Mouse (Mus musculus) heart, embryonic 14.5 days (tissue): ENCODE measurements around the gene Gm35549. TPM values are rescaled to one million over a fixed set of nuclear protein-coding genes. Genes with fewer than 3 reads are reported as not detected.
"Not testable (repeated sequence)": the region's sequence is repeated elsewhere in the genome, so short reads cannot be mapped to it uniquely, and the experiment has no call there.

ENCODE experiments used
- ATAC-seq: fragments of 200-750 bp; cut with Nextera tagmentation; 2 replicates; pipeline ENCODE4 v1.8.0; 2017; ENCODE audit warnings: low read depth, moderate TSS enrichment; ENCODE audit not compliant: insufficient number of reproducible peaks, insufficient read depth, low FRiP score
- H3K27ac ChIP-seq, 2 experiments: fragments of 200-500 bp in 1 of 2; fragments of 300-500 bp in 1 of 2; sonication (generic) in 1 of 2; replicated peaks in 1 of 2; 2 replicates each; pipeline ENCODE4 v1.5.1; 2012 to 2014; ENCODE audit warnings: low read depth in 2 of 2, low read length in 2 of 2, control low read depth in 1 of 2, mild to moderate bottlenecking in 1 of 2, mixed read lengths in 1 of 2; ENCODE audit not compliant: control insufficient read depth in 1 of 2, insufficient read depth in 1 of 2
- H3K27me3 ChIP-seq: fragments of 300-500 bp; sonication (generic); 2 replicates; pipeline ENCODE4 v1.6.1; 2014; ENCODE audit warnings: mild to moderate bottlenecking, low read length, control low read depth; ENCODE audit not compliant: control insufficient read depth, insufficient read depth
- H3K36me3 ChIP-seq: fragments of 300-500 bp; sonication (generic); 2 replicates; pipeline ENCODE4 v1.6.1; 2014; ENCODE audit warnings: mild to moderate bottlenecking, control low read depth, low read length, mixed read lengths; ENCODE audit not compliant: control insufficient read depth, insufficient read depth
- H3K4me1 ChIP-seq, 2 experiments: fragments of 200-500 bp in 1 of 2; fragments of 300-500 bp in 1 of 2; sonication (generic) in 1 of 2; 2 replicates each; pipeline ENCODE4 v1.6.1; 2012 to 2014; ENCODE audit warnings: low read length in 2 of 2, control low read depth in 1 of 2, mixed read lengths in 1 of 2; ENCODE audit not compliant: control insufficient read depth in 2 of 2, insufficient read depth in 2 of 2
- H3K4me2 ChIP-seq: fragments of 300-500 bp; sonication (generic); 2 replicates; pipeline ENCODE4 v1.6.1; 2014; ENCODE audit warnings: mild to moderate bottlenecking, low read length
- H3K4me3 ChIP-seq, 2 experiments: fragments of 200-500 bp in 1 of 2; fragments of 300-500 bp in 1 of 2; sonication (generic) in 1 of 2; 2 replicates each; pipeline ENCODE4 v1.5.1; 2012 to 2014; ENCODE audit warnings: low read length in 2 of 2, mild to moderate bottlenecking in 2 of 2, control low read depth in 1 of 2, low read depth in 1 of 2, moderate library complexity in 1 of 2; ENCODE audit not compliant: control insufficient read depth in 1 of 2, insufficient read depth in 1 of 2
- H3K9ac ChIP-seq: fragments of 300-500 bp; sonication (generic); 2 replicates; pipeline ENCODE4 v1.6.1; 2014; ENCODE audit warnings: mild to moderate bottlenecking, low read length
- H3K9me3 ChIP-seq: fragments of 300-500 bp; sonication (generic); 2 replicates; pipeline ENCODE4 v1.6.1; 2016; ENCODE audit warnings: low read length, control low read depth; ENCODE audit not compliant: control insufficient read depth
- WGBS: fragments of 180-500 bp; shearing (Covaris S2); extraction: QIAGEN DNeasy Blood & Tissue Kit; methylation state at CpG from one replicate; pipeline ENCODE4 v1.1.7; 2014; 5-methylcytosine and 5-hydroxymethylcytosine counted together
- polyA plus RNA-seq: library from polyadenylated mRNA; unstranded; fragments of >200 nt; fragmentation: Nextera tagmentation; extraction: Ambion mirVana; gene quantifications from 2 replicates; pipeline ENCODE4 v1.2.1, GENCODE M21; 2014

Gene Gm35549
- polyA plus RNA-seq, 1 experiment from 2014 or later, result not detected

DNA sequence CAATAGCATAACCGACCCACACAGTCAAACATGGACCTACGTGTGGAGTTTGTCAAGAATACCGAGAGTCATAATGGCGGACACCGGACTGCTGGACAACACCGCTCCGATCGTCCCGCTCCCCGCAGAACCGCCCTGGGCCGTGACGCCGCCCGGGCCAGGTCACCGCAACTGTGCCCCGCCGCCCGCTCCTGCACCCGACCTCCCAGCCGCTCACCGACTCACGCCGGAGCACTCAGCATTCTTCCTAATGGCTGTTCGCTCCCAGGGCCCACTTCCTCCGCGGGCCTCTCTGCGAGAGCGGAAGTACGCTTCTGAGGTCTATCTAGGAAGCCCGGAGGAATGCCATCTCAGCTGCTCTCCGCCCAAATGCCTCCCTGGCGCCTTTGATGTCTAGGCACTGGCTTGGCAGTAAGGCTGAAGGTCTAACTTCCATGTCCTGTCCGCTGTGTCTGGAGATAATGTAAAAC is 21.9 kb upstream of the Gm35549 start, which contains the start of gene Zfp445:
Gene Zfp445 (minus strand): TSS at position 310 of the 470 bp plus-strand sequence.
- no peaks in the 10 kb centered on the region for H3K27me3 ChIP-seq
- 1% methylated on average over 34 of the region's 34 CpGs for WGBS
- peak within 1 kb of the TSS; percentile 63 to 99 for H3K4me3 ChIP-seq
- H3K9me3 ChIP-seq, result peaks cover 10% of the 10 kb centered on the region
- peak within 1 kb of the TSS; percentile 70 to 77; a peak in 3 of 4 replicates for H3K27ac ChIP-seq
- peak within 1 kb of the TSS; percentile 85 for H3K9ac ChIP-seq
- H3K4me2 ChIP-seq, result peak within 1 kb of the TSS; percentile 83
- H3K36me3 ChIP-seq, result peaks cover 21% of the 10 kb centered on the region
- peak; percentile 72 for ATAC-seq
- peaks cover 3 to 21% of the 10 kb centered on the region in 2 experiments; a peak in 3 of 4 replicates for H3K4me1 ChIP-seq

DNA sequence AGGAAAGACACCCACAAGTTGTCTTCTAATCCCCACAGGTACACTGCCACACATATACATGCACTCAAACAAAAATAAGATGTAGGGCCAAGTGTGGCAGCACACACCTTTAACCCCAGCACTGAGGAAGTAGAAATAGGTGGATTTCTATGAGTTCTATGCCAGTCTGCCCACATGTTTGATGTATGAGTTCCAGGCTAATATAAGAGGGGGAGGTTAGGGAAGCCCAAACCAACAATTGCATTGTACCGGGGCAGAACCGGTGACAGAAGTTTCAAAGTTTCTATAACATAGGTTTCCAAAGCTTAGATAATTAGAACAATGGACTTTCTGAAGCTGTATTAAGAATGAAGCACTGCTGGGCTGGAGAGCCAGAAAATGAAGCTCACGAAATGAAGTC is 21.0 kb upstream of the Gm35549 start:
- Histone ChIP-seq H3K9me3 (peaks cover 19% of the 10 kb centered on the region), H3K4me2 (peak overlapping the region; percentile 83), H3K9ac (peak overlapping the region; percentile 85), H3K27me3 (no peaks in the 10 kb centered on the region), H3K4me3 (peak overlapping the region; percentile 29 to 63; a peak in 3 of 4 replicates), H3K27ac (no peak overlapping the region; a peak in 1 of 4 replicates), H3K36me3 (peaks cover 30% of the 10 kb centered on the region), H3K4me1 (peaks cover 3 to 21% of the 10 kb centered on the region in 2 experiments; a peak in 3 of 4 replicates)
- WGBS, result 64% methylated on average over 3 of the region's 3 CpGs
- ATAC-seq, result no peak

DNA sequence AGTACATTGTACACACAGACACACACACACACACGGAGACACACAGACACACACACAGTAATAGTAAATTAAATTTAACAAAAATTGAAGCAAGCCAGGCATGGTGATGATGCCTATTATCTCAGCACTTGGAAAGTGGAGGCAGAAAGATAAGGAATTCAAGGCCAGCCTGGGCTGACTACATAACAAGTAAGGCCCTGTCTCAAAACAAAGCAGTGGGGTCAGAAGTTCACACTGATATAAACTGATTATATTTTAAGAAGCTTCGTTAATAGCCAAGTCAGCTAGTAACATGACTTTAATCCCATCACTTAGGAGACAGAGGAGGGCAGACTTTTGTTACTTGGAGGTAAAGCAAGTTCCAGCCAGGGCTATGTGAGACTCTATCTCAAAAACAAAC is 19.9 kb upstream of the Gm35549 start:
- H3K4me1 ChIP-seq, result peaks cover 3 to 21% of the 10 kb centered on the region in 2 experiments; a peak in 3 of 4 replicates
- no peak overlapping the region for H3K9ac ChIP-seq
- WGBS, result 10% methylated on average over 2 of the region's 2 CpGs
- H3K27ac ChIP-seq, result peak overlapping the region in 1 of 2 experiments; percentile 19; a peak in 1 of 4 replicates
- H3K36me3 ChIP-seq, result peaks cover 41% of the 10 kb centered on the region
- H3K9me3 ChIP-seq, result peaks cover 30% of the 10 kb centered on the region
- peak overlapping the region; percentile 83 for H3K4me2 ChIP-seq
- 0 out of 2 replicates have a peak, but pooled peaks have one; percentile 29 for ATAC-seq
- H3K4me3 ChIP-seq, result no peak overlapping the region
- no peaks in the 10 kb centered on the region for H3K27me3 ChIP-seq

DNA sequence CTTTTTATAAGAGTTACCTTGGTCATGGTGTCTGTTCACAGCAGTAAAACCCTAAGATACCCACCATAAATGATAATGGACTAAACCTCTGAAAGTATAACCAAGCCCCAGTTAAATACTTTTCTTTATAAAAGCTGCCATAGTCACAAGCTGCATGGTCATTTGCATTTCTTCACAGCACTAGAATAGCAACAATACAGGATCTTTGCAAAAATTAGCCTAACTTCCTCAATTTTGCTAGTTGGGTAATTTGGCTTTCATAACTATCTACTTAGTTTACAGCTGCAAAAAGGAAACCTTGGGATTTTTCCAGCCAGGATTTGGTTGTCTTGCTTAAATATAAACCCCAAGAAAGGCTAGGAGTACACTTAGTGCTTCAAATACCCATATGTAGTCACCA is 16.9 kb upstream of the Gm35549 start:
- Histone ChIP-seq H3K4me3 (no peak overlapping the region), H3K9me3 (peaks cover 34% of the 10 kb centered on the region), H3K9ac (no peak overlapping the region), H3K27ac (no peak overlapping the region), H3K4me2 (no peak overlapping the region), H3K27me3 (no peaks in the 10 kb centered on the region), H3K4me1 (peaks cover 3 to 21% of the 10 kb centered on the region in 2 experiments; a peak in 3 of 4 replicates), H3K36me3 (peaks cover 69% of the 10 kb centered on the region)
- no peak for ATAC-seq

DNA sequence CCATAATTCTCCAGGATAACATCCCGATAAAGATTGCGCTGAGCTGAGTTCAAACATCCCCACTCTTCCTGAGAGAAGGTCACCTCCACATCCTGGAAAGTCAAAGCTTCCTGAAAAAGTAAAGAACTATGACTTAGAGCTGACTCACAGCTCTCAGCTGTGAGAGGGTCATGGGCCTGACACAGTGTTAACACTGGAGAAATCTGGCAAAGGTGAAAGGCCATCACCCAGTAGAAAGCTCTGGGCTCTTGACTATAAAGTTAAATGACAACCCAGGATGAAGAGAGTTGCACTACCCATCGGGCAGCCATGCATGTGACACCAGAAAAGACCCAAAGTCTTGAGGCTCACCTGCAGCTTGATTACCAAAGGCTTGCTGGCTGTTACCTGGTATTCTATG is 12.9 kb upstream of the Gm35549 start:
- 97% methylated on average over 3 of the region's 3 CpGs for WGBS
- peaks cover 44% of the 10 kb centered on the region for H3K9me3 ChIP-seq

DNA sequence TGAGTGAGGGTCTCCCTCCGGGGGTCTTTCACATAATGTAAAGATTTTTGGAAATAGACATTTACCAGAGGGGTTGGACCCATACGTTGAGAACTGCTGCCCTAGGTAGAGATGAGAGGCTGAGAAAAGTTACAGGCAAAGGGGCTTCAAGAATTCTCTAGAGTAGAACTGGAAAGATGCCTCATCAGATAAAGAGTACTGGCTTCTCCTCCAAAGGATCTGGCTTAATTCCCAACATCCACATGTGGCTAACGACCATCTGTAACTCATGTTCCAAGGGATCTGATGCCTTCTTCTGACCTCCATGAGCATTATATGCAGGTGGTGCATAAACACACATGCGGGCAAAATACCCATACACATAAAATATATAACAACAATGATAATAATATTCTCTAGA is 11.8 kb upstream of the Gm35549 start:
- no peak overlapping the region for H3K27ac ChIP-seq
- H3K9ac ChIP-seq, result no peak overlapping the region
- H3K4me1 ChIP-seq, result no peaks in the 10 kb centered on the region
- H3K27me3 ChIP-seq, result no peaks in the 10 kb centered on the region
- H3K4me3 ChIP-seq, result no peak overlapping the region
- H3K36me3 ChIP-seq, result peaks cover 96% of the 10 kb centered on the region
- no peak for ATAC-seq
- WGBS, result 97% methylated on average over 4 of the region's 4 CpGs
- H3K4me2 ChIP-seq, result no peak overlapping the region
- peaks cover 37% of the 10 kb centered on the region for H3K9me3 ChIP-seq

More for the DNA sequence above, 12.9 kb upstream of the Gm35549 start:
- H3K4me2 ChIP-seq, result no peak overlapping the region
- no peaks in the 10 kb centered on the region for H3K27me3 ChIP-seq
- no peak for ATAC-seq
- peaks cover 96% of the 10 kb centered on the region for H3K36me3 ChIP-seq
- H3K4me3 ChIP-seq, result no peak overlapping the region
- no peaks in the 10 kb centered on the region for H3K4me1 ChIP-seq
- no peak overlapping the region for H3K27ac ChIP-seq
- no peak overlapping the region for H3K9ac ChIP-seq

DNA sequence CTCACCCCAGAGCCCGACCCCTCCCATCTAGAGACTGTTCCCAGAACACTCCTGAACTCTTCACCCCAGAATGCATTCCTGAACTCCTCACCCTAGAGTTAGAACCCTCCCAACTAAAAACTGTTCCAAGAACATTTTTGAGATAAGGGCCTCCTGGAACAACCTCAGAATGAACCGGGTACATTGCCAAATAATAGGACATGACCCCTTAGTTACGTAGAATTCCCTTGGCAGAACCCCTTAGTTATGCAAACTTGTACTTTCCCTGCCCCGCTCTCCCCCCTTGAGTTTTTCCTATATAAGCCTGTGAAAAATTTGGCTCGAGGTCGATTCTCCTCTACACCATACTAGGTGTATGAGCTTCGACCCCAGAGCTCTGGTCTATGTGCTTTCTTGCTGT is 11.3 kb upstream of the Gm35549 start:
- Histone ChIP-seq H3K36me3 (peaks cover 96% of the 10 kb centered on the region), H3K9me3 (peaks cover 33% of the 10 kb centered on the region)
- H3K4me3 ChIP-seq, H3K9ac ChIP-seq, H3K4me2 ChIP-seq, ATAC-seq, H3K27ac ChIP-seq, H3K4me1 ChIP-seq, H3K27me3 ChIP-seq: not testable (repeated sequence)
- WGBS, result 65% methylated on average over 2 of the region's 7 CpGs

DNA sequence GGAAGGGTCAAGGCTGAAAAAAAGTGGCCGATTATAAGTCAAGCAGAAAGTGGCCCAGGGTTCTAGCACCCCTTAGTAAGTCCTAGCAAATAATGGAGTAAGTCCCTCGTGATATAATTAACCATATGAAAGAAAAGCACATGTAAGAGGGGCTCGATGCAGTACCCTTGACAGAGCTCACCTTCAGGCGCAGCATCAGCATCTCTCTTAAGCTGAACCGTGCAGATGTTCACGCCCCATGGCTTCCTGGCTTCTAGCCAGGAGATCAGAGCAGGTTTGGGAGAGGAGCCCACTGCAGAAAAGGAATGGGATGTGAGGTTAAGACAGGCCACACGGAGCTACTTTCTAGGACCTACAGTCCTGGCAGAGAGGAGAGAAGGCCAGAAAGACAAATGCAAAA is 10.7 kb upstream of the Gm35549 start:
- peaks cover 27% of the 10 kb centered on the region for H3K9me3 ChIP-seq
- ATAC-seq, result no peak
- no peak overlapping the region for H3K9ac ChIP-seq
- H3K36me3 ChIP-seq, result peaks cover 96% of the 10 kb centered on the region
- no peak overlapping the region for H3K4me3 ChIP-seq
- H3K27ac ChIP-seq, result no peak overlapping the region
- H3K4me2 ChIP-seq, result no peak overlapping the region
- no peaks in the 10 kb centered on the region for H3K4me1 ChIP-seq
- 83% methylated on average over 7 of the region's 7 CpGs for WGBS
- H3K27me3 ChIP-seq, result no peaks in the 10 kb centered on the region
